Mouse (Mus musculus): ENCODE results near the gene Gm26602. TPM values are rescaled to one million over a fixed set of nuclear protein-coding genes. Genes with fewer than 3 reads are reported as not detected.

Gene Gm26602
- polyA plus RNA-seq, 1 experiment from 2014 or later, result not detected

DNA sequence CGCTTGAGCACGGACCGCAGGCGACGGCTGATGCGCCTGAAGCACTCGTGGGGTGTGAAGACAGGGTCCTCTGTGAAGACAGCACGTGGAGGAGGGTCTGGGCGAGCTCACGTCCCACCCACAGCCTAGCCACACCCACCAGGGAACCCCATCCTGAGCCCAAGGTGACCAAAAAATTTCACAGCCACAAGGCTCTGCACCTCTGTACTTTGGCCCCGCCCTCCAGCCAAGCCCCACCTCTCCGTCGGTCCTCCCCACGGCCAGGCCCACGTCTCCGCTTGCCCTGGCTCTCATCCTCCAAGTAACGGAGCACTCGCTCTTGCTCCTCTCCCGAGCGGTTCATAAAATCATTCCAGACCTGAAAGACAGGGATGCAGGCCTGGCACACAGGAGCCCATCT lies 1.8 kb downstream of the Gm26602 start:
- Histone ChIP-seq H3K9me3 (ENCODE audit: low read length) (no peaks in the 10 kb centered on the region), H3K4me1 (ENCODE audit: insufficient read depth, low read depth, low read length) (peaks cover 11% of the 10 kb centered on the region; the same call in 1 of the 2 replicates), H3K36me3 (ENCODE audit: insufficient read depth, low read length) (0 out of 2 replicates have a peak, but pooled peaks cover 10% of the 10 kb centered on the region), H3K27ac (ENCODE audit: low read length) (no peak overlapping the region), H3K4me3 (ENCODE audit: low read depth, low read length) (no peak overlapping the region), H3K9ac (replicated peaks; ENCODE audit: low read depth) (no peak overlapping the region), H3K4me2 (replicated peaks; ENCODE audit: low read depth, low read length) (no peak overlapping the region), H3K27me3 (replicated peaks; ENCODE audit: insufficient read depth, low read length) (no peaks in the 10 kb centered on the region)
- no peak for DNase-seq (ENCODE audit: low spot score)
- ATAC-seq, result no peak
- TF ChIP-seq CTCF (IDR thresholded peaks at IDR 0.05) (no peak), EP300 (IDR thresholded peaks at IDR 0.05) (no peak)
- 67% methylated on average over 17 of the region's 20 CpGs for WGBS

DNA sequence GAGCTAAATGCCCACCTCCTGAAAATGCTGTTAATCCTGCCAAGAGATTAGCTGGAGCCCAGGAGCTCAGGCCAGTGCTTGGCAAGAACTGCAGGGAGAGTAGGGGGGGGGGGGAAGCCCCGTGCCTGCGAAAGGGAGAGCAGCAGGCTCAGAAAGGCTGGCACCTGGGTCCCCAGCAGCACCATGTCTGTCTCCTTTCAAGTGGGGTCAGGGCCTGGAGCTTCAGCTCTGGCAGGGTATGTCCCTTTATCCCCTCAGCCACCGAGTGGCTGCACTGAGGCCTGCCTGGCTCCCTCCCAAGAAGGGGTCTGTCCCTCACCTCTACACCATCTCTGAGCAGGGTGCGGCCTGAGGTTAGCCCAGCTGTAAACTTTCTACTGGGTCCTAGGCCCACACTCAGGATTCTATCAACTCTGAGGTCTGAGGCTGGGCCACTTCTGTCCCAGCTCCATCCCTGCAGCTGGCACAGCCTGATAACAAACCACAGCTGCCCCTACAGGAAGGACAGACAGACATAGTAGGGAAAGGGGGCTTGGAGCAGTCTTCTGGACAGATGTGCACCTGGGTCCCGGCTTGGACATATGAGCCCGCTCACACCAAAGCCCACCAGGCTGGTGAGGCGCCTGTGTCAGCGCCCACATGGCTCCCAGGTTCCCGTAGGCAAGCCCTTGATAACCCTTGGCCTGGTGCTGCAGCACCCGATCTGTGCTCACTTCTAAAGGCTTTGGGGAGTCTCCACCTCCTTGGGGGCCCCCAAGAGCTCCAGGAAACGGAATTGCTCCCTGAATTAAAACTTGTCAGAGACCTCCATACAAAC lies 3.7 kb downstream of the Gm26602 start:
- Histone ChIP-seq H3K27me3 (replicated peaks; ENCODE audit: insufficient read depth, low read length) (peaks cover 6% of the 10 kb centered on the region; the same call in 1 of the 2 replicates), H3K4me1 (ENCODE audit: insufficient read depth, low read depth, low read length) (peaks cover 17% of the 10 kb centered on the region; the same call in 1 of the 2 replicates), H3K36me3 (ENCODE audit: insufficient read depth, low read length) (0 out of 2 replicates have a peak, but pooled peaks cover 10% of the 10 kb centered on the region), H3K27ac (ENCODE audit: low read length) (peak overlapping the region; percentile 54), H3K9ac (replicated peaks; ENCODE audit: low read depth) (peak overlapping the region; percentile 12; the same call in 1 of the 2 replicates), H3K9me3 (ENCODE audit: low read length) (no peaks in the 10 kb centered on the region), H3K4me3 (ENCODE audit: low read depth, low read length) (no peak overlapping the region), H3K4me2 (replicated peaks; ENCODE audit: low read depth, low read length) (no peak overlapping the region)
- DNase-seq (ENCODE audit: low spot score) (no peak), ATAC-seq (no peak)
- TF ChIP-seq CTCF (IDR thresholded peaks at IDR 0.05) (no peak), EP300 (IDR thresholded peaks at IDR 0.05) (no peak)
- 63% methylated on average over 9 of the region's 11 CpGs for WGBS

GRCm38 (mm10) chr10:79914948-79915596 lies 4.4 kb downstream of the Gm26602 start:
- Histone ChIP-seq H3K27me3 (replicated peaks; ENCODE audit: insufficient read depth, low read length) (peaks cover 8% of the 10 kb centered on the region; the same call in 1 of the 2 replicates), H3K36me3 (ENCODE audit: insufficient read depth, low read length) (0 out of 2 replicates have a peak, but pooled peaks cover 10% of the 10 kb centered on the region), H3K9me3 (ENCODE audit: low read length) (no peaks in the 10 kb centered on the region), H3K27ac (ENCODE audit: low read length) (peak overlapping the region; percentile 54), H3K9ac (replicated peaks; ENCODE audit: low read depth) (no peak overlapping the region), H3K4me3 (ENCODE audit: low read depth, low read length) (no peak overlapping the region), H3K4me2 (replicated peaks; ENCODE audit: low read depth, low read length) (no peak overlapping the region), H3K4me1 (ENCODE audit: insufficient read depth, low read depth, low read length) (peaks cover 14% of the 10 kb centered on the region; the same call in 1 of the 2 replicates)
- ATAC-seq, result peak; percentile 52
- 46% methylated on average over 7 of the region's 7 CpGs for WGBS
- DNase-seq (ENCODE audit: low spot score), result peak; percentile 82
- TF ChIP-seq EP300 (IDR thresholded peaks at IDR 0.05) (no peak), CTCF (IDR thresholded peaks at IDR 0.05) (no peak)

DNA sequence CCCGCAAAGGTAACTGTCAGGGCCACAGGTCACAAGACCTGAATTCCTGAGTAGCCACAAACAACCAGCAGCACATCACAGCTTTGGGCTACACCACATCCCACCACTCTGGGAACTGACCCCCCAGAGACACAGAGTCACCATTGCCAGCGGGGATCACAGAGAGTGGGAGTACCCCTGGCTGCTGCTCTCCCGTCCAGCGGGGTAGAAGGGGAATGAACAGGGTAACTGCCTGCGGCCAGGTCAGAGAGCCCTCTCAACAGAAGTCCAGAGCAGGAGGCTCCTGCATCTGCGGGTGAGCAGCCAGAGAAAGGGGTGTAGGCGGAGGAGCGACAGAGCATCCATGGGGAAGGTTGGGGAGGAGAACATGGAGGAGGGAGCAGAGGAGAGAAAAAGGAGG lies 5.4 kb downstream of the Gm26602 start:
- peak overlapping the region; percentile 76 for H3K4me3 ChIP-seq (ENCODE audit: low read depth, low read length)
- 6% methylated on average over 8 of the region's 8 CpGs for WGBS
- peak overlapping the region; percentile 88 for H3K4me2 ChIP-seq (replicated peaks; ENCODE audit: low read depth, low read length)
- H3K9me3 ChIP-seq (ENCODE audit: low read length), result no peaks in the 10 kb centered on the region
- TF ChIP-seq CTCF (IDR thresholded peaks at IDR 0.05), result no peak
- no peak for TF ChIP-seq EP300 (IDR thresholded peaks at IDR 0.05)
- 0 out of 2 replicates have a peak, but pooled peaks cover 10% of the 10 kb centered on the region for H3K36me3 ChIP-seq (ENCODE audit: insufficient read depth, low read length)
- no peak for ATAC-seq
- peaks cover 18% of the 10 kb centered on the region for H3K27me3 ChIP-seq (replicated peaks; ENCODE audit: insufficient read depth, low read length)
- H3K4me1 ChIP-seq (ENCODE audit: insufficient read depth, low read depth, low read length), result peaks cover 14% of the 10 kb centered on the region; the same call in 1 of the 2 replicates
- H3K9ac ChIP-seq (replicated peaks; ENCODE audit: low read depth), result peak overlapping the region; percentile 92
- peak overlapping the region; percentile 82 for H3K27ac ChIP-seq (ENCODE audit: low read length)
- DNase-seq (ENCODE audit: low spot score), result no peak

GRCm38 (mm10) chr10:79916808-79917531 lies 6.3 kb downstream of the Gm26602 start, which contains the start of gene Kiss1r:
Gene Kiss1r, plus strand, starts transcription at chr10:79916971.
- Histone ChIP-seq H3K4me2 (replicated peaks; ENCODE audit: low read depth, low read length) (peak within 1 kb of the TSS; percentile 88), H3K9me3 (ENCODE audit: low read length) (no peaks in the 10 kb centered on the region), H3K9ac (replicated peaks; ENCODE audit: low read depth) (peak within 1 kb of the TSS; percentile 92), H3K4me1 (ENCODE audit: insufficient read depth, low read depth, low read length) (peaks cover 21% of the 10 kb centered on the region; the same call in 1 of the 2 replicates), H3K27me3 (replicated peaks; ENCODE audit: insufficient read depth, low read length) (peaks cover 27% of the 10 kb centered on the region), H3K36me3 (ENCODE audit: insufficient read depth, low read length) (0 out of 2 replicates have a peak, but pooled peaks cover 3% of the 10 kb centered on the region), H3K4me3 (ENCODE audit: low read depth, low read length) (peak within 1 kb of the TSS; percentile 76), H3K27ac (ENCODE audit: low read length) (peak within 1 kb of the TSS; percentile 82)
- TF ChIP-seq CTCF (IDR thresholded peaks at IDR 0.05) (no peak), EP300 (IDR thresholded peaks at IDR 0.05) (no peak)
- ATAC-seq (peak; percentile 87), DNase-seq (ENCODE audit: low spot score) (peak; percentile 89)
- WGBS, result 2% methylated on average over 42 of the region's 42 CpGs

All from lung, postnatal 0 days (tissue).